Mouse (Mus musculus) MEL-GATA-1-ER (cell line): ENCODE results near the gene Cbr3.

Experiments used
- DNase-seq: peaks from one replicate; pipeline ENCODE4 v3.0.0-alpha.2; 2012; ENCODE audit warnings: low read depth; ENCODE audit errors: extremely low read depth

The Cbr3 gene

DNA sequence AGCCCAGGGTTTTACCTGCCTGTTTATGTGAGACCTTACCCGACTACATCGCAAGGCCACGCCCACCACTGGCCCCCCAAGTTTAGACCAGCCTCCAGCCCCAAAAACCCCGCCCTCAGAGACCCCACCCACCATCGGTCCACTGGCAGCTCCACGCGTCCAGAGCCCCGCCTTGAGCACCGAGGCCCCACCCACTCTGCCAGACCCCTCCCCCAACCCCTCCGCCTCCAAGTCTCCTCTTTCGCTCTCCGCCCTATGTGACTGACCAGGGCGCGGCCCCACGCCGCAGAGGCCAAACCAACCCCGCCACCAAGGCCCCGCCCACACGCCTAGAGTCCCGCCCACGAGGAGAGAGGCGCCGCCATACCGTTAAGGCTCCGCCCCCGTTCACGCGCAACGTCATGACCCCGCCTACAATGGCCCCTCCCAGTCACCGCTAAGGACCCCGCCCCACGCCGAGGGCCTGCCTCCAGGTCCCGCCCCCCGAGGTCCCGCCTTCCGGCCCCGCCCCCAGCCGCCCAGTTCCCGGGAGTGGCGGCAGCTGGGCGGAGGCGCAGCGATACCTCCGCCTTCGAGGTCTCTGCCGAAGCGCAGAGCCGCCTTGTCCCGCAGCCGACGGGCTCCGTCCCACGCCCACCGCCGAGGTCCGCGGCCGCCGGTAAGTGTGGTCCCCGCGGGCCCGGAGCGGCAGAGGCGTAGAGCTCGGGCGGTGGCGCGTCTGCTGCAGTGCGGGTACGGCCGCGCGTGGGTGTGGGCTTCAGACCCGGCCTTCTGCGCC, 28.6 kb downstream of the Cbr3 start, which contains the start of gene Dop1b:
Dop1b (plus strand) TSS at position 494 of the 778 bp plus-strand sequence.
- peak; percentile 76 for DNase-seq

DNA sequence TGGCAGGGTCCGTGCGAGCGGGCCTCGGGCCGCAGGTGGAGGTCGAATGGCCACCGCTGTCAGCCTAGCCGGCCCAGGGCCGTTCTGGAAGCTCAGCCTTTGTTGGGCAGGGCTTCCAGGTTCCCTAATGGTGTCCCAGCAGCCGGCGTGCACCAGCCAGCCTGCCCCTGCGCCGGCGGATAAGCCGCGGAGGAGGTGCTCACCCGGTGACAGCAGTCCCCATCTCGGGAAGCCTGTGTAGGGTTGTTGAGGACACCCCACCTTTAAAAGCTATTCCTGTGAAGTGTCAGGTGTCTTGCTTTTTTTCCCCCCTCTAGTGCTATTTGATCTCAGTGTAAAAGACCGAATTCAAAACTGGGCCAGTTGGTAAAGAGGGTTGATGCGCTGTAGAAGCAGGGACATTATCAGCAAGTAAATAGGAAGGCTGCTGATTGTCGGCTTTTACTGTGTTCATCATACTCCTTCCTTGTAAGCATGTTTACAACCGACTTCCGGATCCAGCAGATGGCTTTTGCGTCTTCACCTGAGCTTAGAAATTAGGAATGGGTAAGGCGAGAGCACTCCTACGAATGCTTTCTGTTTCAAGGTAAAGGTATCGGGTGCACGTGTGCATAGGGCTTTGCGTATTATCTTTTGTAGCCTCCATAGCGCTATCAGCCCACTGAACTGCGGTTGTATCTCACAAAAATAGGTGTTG, 29.3 kb downstream of the Cbr3 start:
- DNase-seq: peak; percentile 43

GRCm38 (mm10) chr16:93712966-93713365, 30.0 kb downstream of the Cbr3 start:
- DNase-seq: no peak

GRCm38 (mm10) chr16:93714426-93714825, 31.4 kb downstream of the Cbr3 start:
- no peak for DNase-seq

- no peak for DNase-seq
Measured at GRCm38 (mm10) chr16:93715826-93716225, 32.8 kb downstream of the Cbr3 start.

GRCm38 (mm10) chr16:93717299-93717703, 34.3 kb downstream of the Cbr3 start:
- no peak for DNase-seq

GRCm38 (mm10) chr16:93721771-93722170, 38.8 kb downstream of the Cbr3 start:
- DNase-seq: no peak

- DNase-seq: no peak
Measured at GRCm38 (mm10) chr16:93722476-93722875, 39.5 kb downstream of the Cbr3 start.

DNA sequence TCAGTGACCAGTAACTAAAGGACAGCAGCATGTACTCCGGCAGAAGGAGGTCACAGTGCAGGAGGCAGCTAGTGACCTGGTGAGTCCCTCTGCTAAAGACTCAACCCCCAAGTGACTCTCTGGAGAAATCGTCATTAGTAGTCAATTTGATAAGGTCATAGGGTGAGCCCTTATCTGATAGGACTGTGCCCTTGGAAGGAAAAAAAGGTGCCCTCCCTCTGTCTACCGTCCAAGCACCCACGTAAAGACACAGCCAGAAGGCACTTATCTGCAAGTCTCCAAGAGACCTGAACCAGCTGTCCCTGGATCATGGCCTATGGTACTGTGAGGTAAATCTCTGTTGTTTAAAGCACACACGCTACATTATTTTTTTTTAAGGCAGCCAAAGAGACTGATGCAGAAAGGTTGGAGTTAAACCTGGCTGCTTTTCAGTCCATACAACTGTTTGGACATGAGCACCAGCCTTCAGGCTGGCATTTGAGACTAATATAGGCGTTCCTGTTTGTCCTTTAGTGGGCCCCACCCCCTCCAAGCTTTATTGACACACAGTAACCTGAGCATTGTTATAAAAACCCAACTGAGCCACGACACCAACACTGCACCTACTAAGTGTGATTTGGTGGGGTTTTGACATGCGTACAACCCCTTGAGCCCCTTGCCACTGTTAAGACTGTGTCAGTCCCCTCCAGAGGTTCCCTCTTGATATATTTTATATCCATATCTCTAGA, 42.6 kb downstream of the Cbr3 start:
- DNase-seq: no peak

- DNase-seq: no peak
Measured at GRCm38 (mm10) chr16:93726186-93726585, 43.2 kb downstream of the Cbr3 start.

- DNase-seq: no peak
Measured at GRCm38 (mm10) chr16:93728676-93729075, 45.7 kb downstream of the Cbr3 start.

DNA sequence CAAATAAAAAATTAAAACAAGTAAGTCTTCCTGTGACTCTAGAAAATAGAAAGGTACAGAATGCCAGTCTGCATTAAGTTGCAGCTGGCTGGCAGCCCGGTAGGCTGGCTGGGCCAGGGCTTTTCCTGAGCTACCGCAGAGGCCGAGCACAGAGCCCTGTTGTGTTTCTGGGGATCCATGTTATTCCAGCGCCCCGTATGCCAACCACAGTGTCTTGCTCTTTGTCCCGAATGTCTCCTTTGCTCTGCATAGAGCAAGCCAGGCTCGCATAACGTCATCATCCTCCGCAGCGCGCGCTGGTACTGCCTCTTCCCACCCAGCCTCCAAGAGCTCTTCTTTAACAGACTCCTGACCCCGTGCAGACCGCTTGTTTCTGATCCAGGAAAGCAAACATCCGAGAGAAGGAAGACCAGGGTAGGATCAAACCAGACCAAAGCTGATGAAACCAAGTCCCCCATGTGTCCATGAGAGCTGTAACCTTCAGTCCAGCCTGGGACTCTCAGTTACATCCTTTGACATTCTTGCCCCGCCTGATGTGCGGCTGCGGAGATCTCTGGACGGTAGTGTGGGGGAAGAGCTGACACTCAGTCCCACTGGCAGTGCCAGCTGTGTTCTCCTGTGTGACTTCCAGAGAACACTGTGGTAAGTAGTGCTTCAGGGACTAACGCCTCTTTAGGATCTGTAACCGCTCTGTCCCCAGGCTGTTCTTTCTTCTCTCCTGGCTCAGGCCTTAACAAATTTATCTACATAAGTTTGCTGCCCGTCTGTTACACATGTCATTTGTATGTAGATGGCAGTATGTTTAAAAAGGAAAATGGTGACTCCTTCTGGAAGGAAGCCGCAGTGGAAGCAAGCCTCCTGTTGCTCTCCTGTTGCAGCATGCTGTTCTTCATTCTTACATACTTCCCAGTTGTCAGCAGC, 47.0 kb downstream of the Cbr3 start:
- no peak for DNase-seq

GRCm38 (mm10) chr16:93731310-93731709, 48.3 kb downstream of the Cbr3 start:
- DNase-seq: no peak

DNA sequence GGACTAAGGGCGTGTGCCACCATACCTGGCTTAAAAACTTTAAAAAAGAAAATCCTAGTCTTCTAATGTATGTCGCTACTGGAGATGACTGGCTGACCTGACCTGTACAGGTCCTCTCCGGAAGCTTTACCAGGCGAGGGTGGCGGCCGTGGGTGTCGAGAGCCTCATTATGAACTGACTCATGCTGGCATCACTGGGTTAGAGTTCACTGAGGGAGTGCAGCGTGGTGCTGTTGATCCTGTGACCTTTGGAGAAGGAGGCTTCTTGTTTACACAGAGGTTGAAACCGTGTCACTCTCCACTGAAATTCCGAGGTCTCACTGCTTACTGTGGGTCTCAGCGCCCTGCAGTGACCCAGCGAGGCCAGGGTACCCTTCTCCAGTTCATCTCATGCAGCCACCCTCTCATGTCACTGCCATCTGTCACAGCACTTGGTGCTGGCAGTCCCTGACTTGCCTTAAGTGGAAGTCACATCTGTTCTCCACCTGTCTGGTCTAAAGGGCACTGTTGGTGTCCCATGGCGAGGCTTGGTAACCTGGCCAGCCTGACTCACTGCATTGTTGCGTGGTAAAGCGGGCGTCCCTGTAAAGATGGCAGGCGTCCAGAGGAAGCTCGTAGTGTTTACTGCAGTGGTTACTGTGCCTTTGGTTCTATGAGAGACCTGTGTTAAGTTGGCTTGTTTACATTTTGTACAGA, 50.0 kb downstream of the Cbr3 start:
- no peak for DNase-seq

DNA sequence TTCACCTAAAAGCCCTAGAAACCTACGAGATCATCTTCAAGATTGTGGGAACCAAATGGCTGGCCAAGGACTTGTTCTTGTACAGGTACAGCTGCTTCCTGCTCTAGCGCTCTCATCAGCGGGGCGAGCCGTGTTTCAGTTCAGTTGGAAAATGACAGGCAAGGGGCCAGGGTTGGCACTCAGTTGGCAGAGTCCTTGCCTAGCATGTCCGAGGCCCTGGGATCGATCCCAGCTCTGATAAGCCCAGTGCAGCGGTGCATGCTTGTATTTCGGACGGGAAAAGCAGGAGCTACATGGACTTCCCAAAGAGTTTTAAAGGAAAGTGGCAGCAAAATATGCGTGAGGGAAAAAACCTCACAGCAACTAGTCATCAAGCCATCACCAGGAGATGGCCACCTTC, 56.2 kb downstream of the Cbr3 start:
- DNase-seq: no peak
